Mouse (Mus musculus): ENCODE data around the gene Ndst2.
"Not testable (repeated sequence)": the region's sequence is repeated elsewhere in the genome, so short reads cannot be mapped to it uniquely, and the experiment has no call there.

The Ndst2 gene

DNA sequence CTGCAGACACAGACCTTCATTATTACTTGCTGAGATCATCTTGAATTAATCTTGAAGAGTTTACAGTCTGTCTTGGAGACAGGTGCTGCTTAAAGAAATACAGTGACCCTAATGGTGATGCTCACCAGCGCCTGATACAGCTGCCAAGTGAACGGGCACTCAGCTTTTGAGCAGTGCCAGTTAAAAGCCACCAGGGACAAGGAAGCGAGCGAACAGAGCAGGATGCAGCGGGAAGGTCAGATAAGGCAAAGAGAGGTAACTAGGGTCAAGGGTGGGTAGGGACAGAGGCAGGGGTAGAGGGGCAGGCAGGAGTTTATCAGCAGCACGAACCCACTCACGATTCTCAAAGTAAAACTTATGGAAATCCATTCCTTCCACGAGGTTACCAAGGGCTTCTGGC is 4.1 kb upstream of the Ndst2 start:
- in situ Hi-C loops (cut with MboI, MseI): no loop called here

GRCm38 (mm10) chr14:20737306-20737705 is 2.9 kb upstream of the Ndst2 start:
- in situ Hi-C loops (cut with MboI, MseI): no loop called here

DNA sequence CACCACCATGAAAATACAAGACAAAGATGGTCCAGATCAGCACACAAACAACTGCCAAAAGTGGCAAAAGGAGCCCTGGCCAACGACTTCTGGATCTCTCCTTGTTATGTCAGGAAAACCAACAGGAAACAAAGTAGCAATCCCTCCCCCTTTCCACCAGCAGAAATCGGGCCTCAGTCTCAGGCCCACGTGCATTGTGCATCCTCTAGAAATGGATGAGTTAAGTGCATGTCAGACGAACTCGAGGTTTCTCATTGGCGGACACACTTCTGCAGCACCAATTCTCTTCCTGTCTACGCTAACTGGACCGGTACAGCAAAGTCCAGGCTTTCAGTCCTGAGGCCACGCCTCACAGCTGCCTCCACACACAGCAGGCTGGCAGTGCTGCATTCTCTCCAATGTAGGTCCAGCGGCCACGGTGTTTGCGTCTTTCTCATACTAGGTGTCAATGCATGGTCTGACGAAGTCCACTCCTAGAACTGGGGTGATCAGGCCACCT is 1.6 kb upstream of the Ndst2 start:
- in situ Hi-C loops (cut with MboI, MseI): no loop called here

DNA sequence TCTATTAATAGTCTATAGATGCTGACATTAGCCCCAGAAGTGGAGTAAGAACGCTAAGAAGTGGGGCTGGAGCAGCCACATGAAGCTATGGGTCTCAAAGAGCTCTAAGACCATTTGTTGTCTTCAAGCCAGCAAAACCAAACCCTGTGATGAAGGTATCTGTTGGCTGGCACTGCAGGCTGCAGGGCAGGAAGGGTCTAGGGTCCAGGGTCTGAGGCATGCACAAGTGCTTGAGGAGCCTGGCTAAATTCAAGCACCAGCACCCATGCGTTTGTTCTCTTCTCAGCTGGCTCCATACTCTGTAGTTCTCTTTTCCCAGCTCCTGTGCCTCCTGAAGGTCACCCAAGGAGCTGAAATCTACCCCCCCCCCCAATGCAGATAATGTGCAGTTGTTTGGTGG is 690 bp upstream of the Ndst2 start:
- in situ Hi-C loops (cut with MboI, MseI): no loop called here

DNA sequence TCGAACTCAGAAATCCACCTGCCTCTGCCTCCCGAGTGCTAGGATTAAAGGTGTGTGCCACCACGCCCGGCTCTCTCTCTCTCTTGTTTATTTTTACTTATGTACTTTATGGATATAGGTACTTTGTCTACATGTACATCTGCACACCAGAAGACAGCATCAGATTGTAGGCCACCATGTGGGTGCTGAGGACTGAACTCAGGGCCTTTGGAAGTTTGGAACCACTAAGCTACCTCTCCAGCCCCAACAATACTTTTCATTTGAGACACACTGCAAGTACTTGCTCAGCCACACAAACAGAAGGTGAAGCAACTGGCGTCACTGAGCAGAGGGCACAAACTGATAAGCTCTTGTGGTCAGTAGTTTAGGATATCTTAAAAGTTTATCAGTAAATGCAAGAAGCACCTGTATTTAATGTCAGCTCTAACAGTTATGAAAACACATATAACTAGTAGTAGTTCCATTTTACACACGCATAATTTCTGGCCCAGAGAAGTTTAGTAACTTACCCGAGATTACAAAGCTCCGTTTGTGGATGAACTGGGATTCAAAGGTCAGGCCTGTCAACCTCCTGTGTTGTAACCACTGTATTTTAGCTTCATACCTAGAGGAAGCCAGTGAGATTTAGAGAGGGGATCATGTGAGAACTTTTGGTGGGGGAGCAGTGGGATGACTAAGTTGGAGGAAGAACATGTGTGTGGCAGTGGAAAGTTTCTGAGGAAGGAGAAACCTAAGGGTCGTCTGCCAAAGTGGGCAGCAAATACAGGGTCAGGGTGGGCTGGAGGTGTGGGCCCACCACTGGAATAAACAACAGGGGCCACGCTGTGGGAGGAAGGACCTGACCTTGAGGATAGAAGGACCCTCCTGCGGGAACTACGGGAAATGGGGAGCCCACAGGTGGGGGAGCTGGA is 1.1 kb downstream of the Ndst2 start:
- in situ Hi-C loops (cut with MboI, MseI): no loop called here

- in situ Hi-C loops (cut with MboI, MseI): no loop called here
These were observed 3.3 kb downstream of the Ndst2 start for GRCm38 (mm10) chr14:20730853-20731602.

DNA sequence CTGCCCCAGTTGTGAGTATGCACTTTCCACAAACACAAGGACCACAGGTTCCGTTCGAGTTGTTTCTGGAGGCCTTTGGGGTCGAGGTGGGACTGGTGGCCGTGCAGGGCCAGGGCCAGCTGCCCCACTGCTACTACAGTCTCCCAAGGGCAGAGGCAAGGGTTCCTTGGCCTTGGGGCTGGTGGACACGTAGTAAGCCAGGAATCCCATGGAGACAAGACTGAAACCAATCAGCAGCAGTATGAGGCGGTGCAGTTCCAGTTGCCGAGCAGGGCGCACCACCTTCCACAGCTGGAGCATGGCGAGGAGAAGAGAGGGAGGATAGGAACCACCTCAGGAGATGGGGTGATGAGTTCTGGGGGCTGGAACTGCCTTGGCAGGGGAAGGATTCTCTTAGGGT is 4.5 kb downstream of the Ndst2 start:
- in situ Hi-C loops (cut with MboI, MseI): loop anchor here (10.0 kb wide), 1 partner anchor 145 kb away; no protein-coding TSS in a partner anchor

DNA sequence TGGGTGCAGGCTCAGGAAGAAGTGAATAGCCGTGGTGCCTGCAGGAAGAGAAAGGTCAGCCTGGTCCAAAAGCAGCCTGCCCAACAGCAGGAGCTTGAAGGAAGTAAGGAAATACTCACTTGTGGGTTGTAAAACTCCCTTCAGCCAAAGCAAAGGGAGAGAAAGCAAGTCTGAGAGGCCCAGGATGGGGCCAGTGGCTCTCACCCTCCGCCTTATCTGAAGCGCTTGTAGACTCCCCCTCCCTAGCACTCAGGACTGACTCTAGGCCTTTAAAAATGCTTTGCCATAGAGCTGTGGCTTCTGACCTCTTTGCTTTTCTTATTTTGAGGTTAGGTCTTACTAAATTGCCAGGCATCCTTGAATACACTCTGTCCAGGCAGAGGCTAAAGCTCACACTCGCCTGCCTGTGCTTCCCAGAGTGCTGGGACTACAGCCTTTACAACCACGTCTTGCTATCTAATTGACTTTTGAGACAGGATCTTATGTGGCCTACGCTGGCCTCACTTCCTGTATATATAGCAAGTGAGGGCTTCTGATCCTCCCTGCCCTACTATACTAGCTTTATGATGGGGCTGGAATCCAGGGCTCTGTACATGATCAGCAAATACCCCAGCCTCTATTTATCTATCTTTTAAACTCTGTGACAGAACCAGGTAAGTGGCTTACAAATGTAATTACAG is 8.6 kb downstream of the Ndst2 start:
- in situ Hi-C loops (cut with MboI, MseI): loop anchor here (10.0 kb wide), 1 partner anchor 149 kb away; no protein-coding TSS in a partner anchor

DNA sequence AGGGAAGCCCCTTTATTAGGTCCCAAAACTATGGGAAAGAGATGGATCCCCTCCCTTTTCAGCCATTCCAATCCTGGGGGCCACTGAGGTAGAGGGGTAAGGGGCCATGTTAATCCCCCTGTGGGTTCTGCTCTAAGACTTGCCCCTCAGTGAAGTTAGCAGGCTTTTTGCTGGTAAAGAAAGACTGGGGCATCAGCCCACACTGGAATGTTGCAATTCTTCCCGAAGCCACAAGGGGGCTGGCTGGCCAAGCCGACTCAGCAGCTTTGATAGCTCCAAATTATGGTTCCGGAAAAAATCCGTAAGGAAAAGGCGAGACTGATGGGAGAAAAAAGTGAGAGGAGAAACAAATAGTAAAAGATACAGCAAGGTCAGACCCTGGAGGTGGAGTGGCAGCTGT is 10.3 kb downstream of the Ndst2 start:
- in situ Hi-C loops (cut with MboI, MseI): loop anchor here (5.0 to 10.0 kb wide), 2 partner anchors 58 to 151 kb away; no protein-coding TSS in a partner anchor

DNA sequence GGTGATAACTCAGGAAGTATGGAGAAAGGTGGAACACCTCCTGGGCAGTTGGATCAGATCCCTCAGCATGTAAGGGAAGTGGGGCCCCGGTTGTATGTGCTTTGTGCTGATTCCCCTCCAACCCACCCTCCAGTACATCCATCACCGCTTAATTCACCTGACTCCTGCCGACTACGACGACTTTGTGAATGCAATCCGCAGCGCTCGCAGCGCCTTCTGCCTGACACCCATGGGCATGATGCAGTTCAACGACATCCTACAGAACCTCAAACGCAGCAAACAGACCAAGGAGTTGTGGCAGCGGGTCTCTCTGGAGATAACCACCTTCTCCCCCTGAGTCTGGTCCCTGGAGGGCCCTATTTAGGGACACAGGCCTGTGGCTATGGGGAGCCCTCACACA is 11.4 kb downstream of the Ndst2 start:
- in situ Hi-C loops (cut with MboI, MseI): loop anchor here (5.0 to 10.0 kb wide), 2 partner anchors 59 to 152 kb away; no protein-coding TSS in a partner anchor

DNA sequence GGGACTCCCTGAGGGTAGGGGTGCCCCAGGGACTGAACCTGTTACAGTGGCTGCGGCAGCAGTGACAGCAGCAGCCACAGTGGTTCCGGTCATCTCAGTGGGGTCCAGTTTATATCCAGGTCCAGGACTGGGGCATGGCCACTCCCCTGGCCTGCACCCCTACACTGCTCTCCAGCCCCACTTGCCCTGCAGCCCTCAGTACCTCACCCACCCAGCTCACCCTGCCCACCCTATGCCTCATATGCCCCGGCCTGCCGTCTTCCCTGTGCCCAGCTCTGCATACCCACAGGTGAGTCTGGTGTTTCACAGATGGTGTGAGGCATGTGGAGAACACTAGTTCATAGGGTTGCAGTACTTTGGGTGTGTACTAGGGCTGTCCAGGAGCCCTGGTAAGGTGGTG is 13.0 kb downstream of the Ndst2 start:
- in situ Hi-C loops (cut with MboI, MseI): loop anchor here (5.0 to 10.0 kb wide), 2 partner anchors 61 to 153 kb away; no protein-coding TSS in a partner anchor

- in situ Hi-C loops (cut with MboI, MseI): loop anchor here (5.0 to 10.0 kb wide), 2 partner anchors 63 to 155 kb away; no protein-coding TSS in a partner anchor
These were observed 14.6 kb downstream of the Ndst2 start for GRCm38 (mm10) chr14:20719767-20720166.

DNA sequence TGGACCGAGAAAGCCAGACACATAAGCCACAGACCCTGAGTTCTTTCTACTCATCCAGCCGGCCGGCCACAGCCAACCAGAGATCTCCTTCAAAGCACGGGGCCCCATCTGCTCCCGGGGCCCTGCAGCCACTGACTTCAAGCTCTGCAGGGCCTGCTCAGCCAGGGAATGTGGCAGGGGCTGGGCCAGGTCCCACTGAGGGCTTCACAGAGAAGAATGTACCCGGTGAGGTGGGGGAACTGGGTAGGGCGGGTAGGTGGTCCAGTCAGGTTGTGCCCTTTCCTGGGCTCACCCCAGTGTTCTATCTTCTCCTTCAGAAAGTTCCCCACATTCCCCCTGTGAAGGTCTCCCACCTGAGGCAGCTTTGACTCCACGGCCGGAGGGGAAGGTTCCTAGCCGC is 15.9 kb downstream of the Ndst2 start:
- in situ Hi-C loops (cut with MboI, MseI): no loop called here

- in situ Hi-C loops (cut with MboI, MseI): no loop called here
These were observed 20.5 kb downstream of the Ndst2 start for GRCm38 (mm10) chr14:20713832-20714231.

GRCm38 (mm10) chr14:20708239-20708638 is 26.1 kb downstream of the Ndst2 start:
- in situ Hi-C loops (cut with MboI, MseI): no loop called here

- in situ Hi-C loops (cut with MboI, MseI): no loop called here
These were observed 26.9 kb downstream of the Ndst2 start, which contains the start of gene Zswim8 for GRCm38 (mm10) chr14:20707201-20708190. TSS of gene Zswim8 (plus strand) at chr14:20707552.

DNA sequence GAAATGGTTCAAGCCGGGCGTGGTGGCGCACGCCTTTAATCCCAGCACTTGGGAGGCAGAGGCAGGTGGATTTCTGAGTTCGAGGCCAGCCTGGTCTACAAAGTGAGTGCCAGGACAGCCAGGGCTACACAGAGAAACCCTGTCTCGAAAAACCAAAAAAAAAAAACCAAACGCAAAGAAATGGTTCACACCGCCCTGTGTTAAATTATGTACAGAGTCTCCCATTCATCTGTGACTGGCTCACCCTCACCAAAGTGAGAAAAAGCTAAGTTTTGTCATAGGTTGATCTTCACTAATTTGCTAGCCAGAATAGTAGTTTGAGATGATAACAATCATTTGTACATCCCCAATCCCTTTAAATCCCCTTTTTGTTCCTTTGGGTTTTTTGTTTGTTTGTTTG is 30.9 kb downstream of the Ndst2 start:
- in situ Hi-C loops (cut with MboI, MseI): not testable (repeated sequence)

DNA sequence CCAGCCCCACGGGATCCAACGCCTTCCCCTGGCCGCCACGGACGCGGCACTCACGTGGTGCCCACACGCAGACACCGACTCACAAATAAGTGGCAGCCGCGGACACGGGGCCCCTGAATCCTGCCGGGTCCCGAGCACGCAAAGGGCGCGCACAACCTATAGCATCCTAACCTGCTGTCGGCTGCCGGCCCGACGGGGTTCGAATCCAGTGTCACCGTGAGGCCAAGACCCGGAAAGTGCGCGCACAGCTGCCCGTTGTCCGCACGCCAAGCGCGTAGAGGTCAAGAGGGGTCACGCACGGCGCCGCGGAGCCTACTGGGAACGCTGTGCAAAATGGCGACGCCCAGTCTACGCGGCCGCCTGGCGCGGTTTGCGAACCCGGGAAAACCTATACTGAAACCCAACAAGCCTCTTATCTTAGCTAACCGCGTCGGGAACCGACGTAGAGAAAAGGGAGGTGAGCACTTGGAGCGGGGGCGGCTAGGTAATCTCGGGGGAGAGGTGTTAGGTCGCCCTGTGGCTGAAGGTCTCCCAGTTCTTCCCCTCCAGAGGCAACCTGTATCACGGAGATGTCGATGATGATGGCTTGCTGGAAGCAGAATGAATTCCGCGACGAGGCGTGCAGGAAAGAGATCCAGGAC is 31.5 kb downstream of the Ndst2 start, which contains the start of gene Chchd1:
Gene Chchd1 (plus strand): TSS at position 266 of the 641 bp plus-strand sequence.
- in situ Hi-C loops (cut with MboI, MseI): no loop called here

- in situ Hi-C loops (cut with MboI, MseI): no loop called here
These were observed 32.1 kb downstream of the Ndst2 start for GRCm38 (mm10) chr14:20702096-20702740.
